Mouse (Mus musculus) splenic B cell, adult 2 months (primary cell): Measurements from ENCODE around the gene 1700003H04Rik.

Experiments used
- DNase-seq: peaks from one replicate; pipeline ENCODE4 v3.0.0-alpha.2; 2011; ENCODE audit warnings: low read depth, low spot score
- H3K27me3 ChIP-seq: 2 replicates; pipeline ENCODE4 v1.6.1; 2012; ENCODE audit warnings: mild to moderate bottlenecking, low read length, moderate library complexity, mixed read lengths; ENCODE audit not compliant: control insufficient read depth, poor library complexity, insufficient read depth, severe bottlenecking
- H3K36me3 ChIP-seq: 2 replicates; pipeline ENCODE4 v1.6.1; 2012; ENCODE audit warnings: mild to moderate bottlenecking, low read length, moderate library complexity, mixed read lengths; ENCODE audit not compliant: control insufficient read depth, poor library complexity, insufficient read depth, severe bottlenecking

1700003H04Rik gene

GRCm38 (mm10) chr3:124581001-124581400, at the start of gene 1700003H04Rik:
Gene 1700003H04Rik, minus strand, starts transcription at chr3:124581101.
- Histone ChIP-seq H3K36me3 (no peaks in the 10 kb centered on the region), H3K27me3 (no peaks in the 10 kb centered on the region)
- DNase-seq = no peak

DNA sequence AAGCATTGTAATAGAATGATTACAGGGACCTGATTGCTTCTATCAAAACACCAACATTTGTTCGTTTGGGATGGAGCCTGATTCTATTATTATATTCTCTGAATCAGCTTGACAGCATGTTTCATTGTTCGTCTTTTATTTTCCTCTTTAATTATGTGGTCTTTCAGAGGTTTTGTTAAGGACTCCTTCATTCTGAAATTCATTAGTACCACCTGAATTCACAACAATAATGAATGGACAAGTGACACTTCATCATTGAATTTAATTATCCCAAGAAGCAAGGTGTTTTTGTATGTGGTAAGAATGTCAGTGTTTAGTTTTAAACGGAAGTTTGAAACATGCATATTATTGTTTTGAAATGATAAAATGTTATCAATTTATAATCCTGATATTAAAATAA, 42.1 kb upstream of the 1700003H04Rik start:
- DNase-seq = no peak
- Histone ChIP-seq H3K36me3 (no peaks in the 10 kb centered on the region), H3K27me3 (no peaks in the 10 kb centered on the region)

DNA sequence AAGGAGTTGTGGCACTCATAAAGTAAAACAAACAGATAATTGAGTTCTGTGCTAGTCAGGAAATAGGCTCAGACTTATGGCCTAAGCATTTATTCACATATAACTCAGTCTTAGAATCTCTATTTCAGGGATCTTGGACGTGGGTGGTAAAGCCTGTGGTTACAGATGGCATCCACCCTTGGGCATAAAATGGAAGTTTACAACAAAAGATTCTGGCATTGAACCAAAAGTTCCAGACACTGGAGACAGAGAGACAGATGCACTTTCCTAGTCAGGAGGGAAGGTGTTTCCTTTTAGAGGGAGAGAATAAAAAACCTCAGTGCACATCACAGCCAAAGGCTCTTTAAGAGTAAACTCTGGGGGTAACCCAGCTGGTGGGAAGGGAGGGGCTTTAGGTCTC, 32.4 kb upstream of the 1700003H04Rik start:
- no peaks in the 10 kb centered on the region for H3K36me3 ChIP-seq
- no peak for DNase-seq
- H3K27me3 ChIP-seq = no peaks in the 10 kb centered on the region

DNA sequence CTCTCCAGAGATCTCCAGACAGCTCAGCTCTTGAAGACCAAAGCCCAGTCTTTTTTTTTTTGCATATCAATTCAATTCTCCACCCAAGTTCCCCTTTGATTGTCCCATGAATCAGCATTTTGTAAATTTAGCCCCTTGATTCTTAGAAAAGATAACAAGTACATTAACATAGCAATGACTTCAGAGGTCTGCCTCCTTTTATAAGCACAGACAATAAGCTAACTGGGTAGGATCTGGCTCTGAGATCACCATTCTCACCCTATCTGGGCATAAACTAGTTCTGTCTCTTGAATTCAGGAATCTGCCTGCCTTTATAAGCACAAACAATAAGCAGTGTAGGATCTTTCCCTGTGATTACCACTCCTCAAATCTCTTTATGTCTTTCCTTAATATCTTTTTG, 29.1 kb upstream of the 1700003H04Rik start:
- DNase-seq = no peak
- H3K36me3 ChIP-seq = no peaks in the 10 kb centered on the region
- no peaks in the 10 kb centered on the region for H3K27me3 ChIP-seq

- no peaks in the 10 kb centered on the region for H3K36me3 ChIP-seq
- DNase-seq = no peak
- no peaks in the 10 kb centered on the region for H3K27me3 ChIP-seq
Observed at GRCm38 (mm10) chr3:124606021-124606517, 25.2 kb upstream of the 1700003H04Rik start.

DNA sequence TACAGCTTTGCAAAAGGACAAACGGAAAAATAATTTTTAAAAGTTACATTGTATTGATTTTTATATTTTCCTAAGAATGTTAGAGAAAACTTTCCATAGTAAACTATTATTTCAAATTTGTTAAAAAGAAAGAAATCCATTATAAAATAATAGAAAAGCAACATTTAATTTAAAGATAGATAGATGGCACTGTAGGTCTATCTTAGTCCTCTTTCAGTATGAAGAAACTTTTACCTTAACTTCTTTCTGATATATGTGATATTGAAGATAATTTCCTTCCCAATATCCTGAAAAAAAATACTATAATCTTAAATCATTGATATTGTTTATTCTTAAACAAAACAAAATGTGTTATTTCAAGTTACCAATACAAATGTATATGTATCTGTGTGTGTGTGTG, 24.6 kb upstream of the 1700003H04Rik start:
- Histone ChIP-seq H3K36me3 (no peaks in the 10 kb centered on the region), H3K27me3 (no peaks in the 10 kb centered on the region)
- DNase-seq = no peak

- no peaks in the 10 kb centered on the region for H3K27me3 ChIP-seq
- DNase-seq = no peak
- H3K36me3 ChIP-seq = no peaks in the 10 kb centered on the region
Observed at GRCm38 (mm10) chr3:124597789-124598188, 16.9 kb upstream of the 1700003H04Rik start.

DNA sequence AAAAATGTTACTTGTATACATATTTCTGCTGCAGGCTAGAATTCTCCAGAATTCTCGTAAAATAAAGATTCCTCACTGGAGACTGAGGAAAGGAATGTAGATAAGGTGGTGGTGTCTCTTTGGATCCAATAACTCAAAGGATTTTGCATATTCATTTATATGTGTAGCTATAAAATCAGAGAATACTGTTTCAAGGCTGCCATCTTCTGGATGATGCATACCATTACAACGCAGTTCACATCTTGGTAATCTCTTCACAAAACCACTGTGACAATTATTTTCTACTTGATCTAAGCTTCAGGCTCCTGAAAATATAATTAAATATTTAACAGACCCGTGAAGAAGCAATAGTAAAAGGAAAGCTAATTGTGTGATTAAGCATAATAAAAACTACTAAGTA, 6.6 kb upstream of the 1700003H04Rik start:
- no peak for DNase-seq
- Histone ChIP-seq H3K27me3 (no peaks in the 10 kb centered on the region), H3K36me3 (no peaks in the 10 kb centered on the region)

DNA sequence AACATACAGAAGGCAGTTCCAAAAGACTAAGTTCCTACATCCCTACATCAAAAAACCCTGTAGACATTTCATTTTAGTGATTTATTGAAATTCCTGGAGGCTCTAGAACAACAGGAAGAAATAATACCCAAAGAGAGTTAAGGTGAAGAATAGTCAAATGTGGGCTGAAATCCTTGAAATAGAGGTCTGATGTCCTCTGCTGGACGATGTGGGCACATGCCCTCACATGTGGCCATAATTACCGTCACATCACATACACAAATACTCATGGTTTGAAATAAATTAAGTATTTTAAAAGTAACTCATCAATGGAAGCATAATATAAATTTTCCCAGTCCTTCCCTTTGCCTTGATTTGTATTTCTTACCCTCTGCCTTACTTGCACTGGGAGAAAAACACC, 4.9 kb upstream of the 1700003H04Rik start:
- no peak for DNase-seq
- no peaks in the 10 kb centered on the region for H3K27me3 ChIP-seq
- H3K36me3 ChIP-seq = no peaks in the 10 kb centered on the region

- H3K27me3 ChIP-seq = no peaks in the 10 kb centered on the region
- DNase-seq = no peak
- H3K36me3 ChIP-seq = no peaks in the 10 kb centered on the region
Observed at GRCm38 (mm10) chr3:124557317-124557716, 23.6 kb downstream of the 1700003H04Rik start.

DNA sequence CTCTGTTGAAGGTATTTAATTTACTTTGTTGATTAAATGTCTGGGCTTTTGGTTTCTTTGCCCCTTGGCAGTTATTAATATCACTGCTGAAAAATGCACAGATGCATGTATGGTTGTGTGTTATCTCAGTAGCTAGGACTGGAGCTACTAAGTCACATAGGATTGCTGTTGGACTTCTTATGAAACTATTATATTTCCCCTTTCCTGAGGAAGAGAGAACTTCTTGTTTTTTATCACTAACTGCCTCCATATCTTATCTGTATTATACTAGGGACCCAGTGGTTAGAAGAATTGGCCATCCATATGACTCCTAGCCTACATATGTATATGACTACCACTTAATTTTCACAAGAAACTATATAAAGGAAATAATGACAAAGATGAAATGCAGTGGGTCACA, 24.9 kb downstream of the 1700003H04Rik start:
- Histone ChIP-seq H3K27me3 (no peaks in the 10 kb centered on the region), H3K36me3 (no peaks in the 10 kb centered on the region)
- no peak for DNase-seq

DNA sequence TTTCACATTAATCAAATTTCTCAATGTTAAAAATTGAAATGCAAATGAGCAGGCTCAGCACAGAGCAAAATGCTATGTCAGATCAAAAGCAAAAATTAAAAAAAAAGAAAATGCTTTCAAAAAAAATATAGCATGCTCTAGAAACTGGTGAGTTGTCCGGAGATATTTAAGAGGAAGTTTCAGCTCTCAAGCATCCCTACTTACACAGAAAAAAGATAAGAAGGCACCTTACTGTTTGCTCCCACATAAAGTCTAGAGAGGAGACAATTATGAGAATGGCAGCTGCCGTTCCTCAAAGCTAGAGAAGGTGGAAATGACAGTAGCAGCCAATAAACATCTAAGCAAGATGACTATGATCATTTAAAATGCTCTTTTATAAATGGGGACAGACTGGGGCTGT, 25.8 kb downstream of the 1700003H04Rik start:
- Histone ChIP-seq H3K36me3 (no peaks in the 10 kb centered on the region), H3K27me3 (no peaks in the 10 kb centered on the region)
- DNase-seq = no peak

GRCm38 (mm10) chr3:124548898-124549297, 32.0 kb downstream of the 1700003H04Rik start:
- Histone ChIP-seq H3K27me3 (no peaks in the 10 kb centered on the region), H3K36me3 (no peaks in the 10 kb centered on the region)
- DNase-seq = no peak

- no peaks in the 10 kb centered on the region for H3K36me3 ChIP-seq
- no peaks in the 10 kb centered on the region for H3K27me3 ChIP-seq
- no peak for DNase-seq
Observed at GRCm38 (mm10) chr3:124538260-124538659, 42.6 kb downstream of the 1700003H04Rik start.

DNA sequence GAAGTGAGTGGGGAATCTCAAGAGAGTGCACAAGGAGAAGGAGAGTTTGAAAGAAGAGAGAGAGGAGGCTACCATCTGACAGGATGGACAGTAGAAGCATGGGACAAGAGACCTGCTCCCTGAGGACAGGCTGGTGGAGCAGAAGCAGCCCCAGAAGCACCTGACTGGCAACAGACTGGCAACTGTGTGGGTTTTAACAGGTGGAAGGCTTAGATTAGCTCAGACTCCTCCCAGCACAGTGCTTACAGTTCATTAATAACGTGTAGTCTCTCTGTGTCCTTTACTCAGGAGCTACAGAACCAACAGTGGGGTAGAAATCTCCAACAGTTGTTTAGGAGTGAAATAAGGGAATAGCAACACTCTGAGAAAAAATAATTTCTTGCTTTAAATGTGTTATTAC, 44.3 kb downstream of the 1700003H04Rik start:
- no peaks in the 10 kb centered on the region for H3K36me3 ChIP-seq
- H3K27me3 ChIP-seq = no peaks in the 10 kb centered on the region
- DNase-seq = no peak

GRCm38 (mm10) chr3:124518786-124519185, 62.1 kb downstream of the 1700003H04Rik start:
- Histone ChIP-seq H3K27me3 (no peaks in the 10 kb centered on the region), H3K36me3 (no peaks in the 10 kb centered on the region)
- no peak for DNase-seq
